Mouse (Mus musculus) intestine, postnatal 0 days (tissue): ENCODE measurements around the gene Zfp184. TPM values are rescaled to one million over a fixed set of nuclear protein-coding genes. Genes with fewer than 3 reads are reported as not detected.

Experiments used
- ATAC-seq: fragments of 200-750 bp; cut with Nextera tagmentation; 2 replicates; pipeline ENCODE4 v1.8.0; 2017; ENCODE audit warnings: mild to moderate bottlenecking, moderate TSS enrichment, moderate library complexity
- H3K27ac ChIP-seq: fragments of 300-500 bp; sonication (generic); 2 replicates; pipeline ENCODE4 v1.5.1; 2014; ENCODE audit warnings: mild to moderate bottlenecking, low read depth, low read length, moderate library complexity
- H3K27me3 ChIP-seq: fragments of 300-500 bp; sonication (generic); replicated peaks from 2 replicates; pipeline ENCODE4 v1.6.1; 2014; ENCODE audit warnings: low read length, mixed read lengths; ENCODE audit not compliant: control insufficient read depth, insufficient read depth
- H3K36me3 ChIP-seq: fragments of 300-500 bp; sonication (generic); 2 replicates; pipeline ENCODE4 v1.6.1; 2014; ENCODE audit warnings: mild to moderate bottlenecking, moderate library complexity; ENCODE audit not compliant: control insufficient read depth, insufficient read depth
- H3K4me1 ChIP-seq: fragments of 300-500 bp; sonication (generic); replicated peaks from 2 replicates; pipeline ENCODE4 v1.6.1; 2014; ENCODE audit warnings: antibody characterized with exemption, low read length, mixed read lengths; ENCODE audit not compliant: control insufficient read depth, insufficient read depth
- H3K4me2 ChIP-seq: fragments of 300-500 bp; sonication (generic); replicated peaks from 2 replicates; pipeline ENCODE4 v1.6.1; 2014; ENCODE audit warnings: low read depth, mild to moderate bottlenecking, moderate library complexity
- H3K4me3 ChIP-seq: fragments of 300-500 bp; sonication (generic); 2 replicates; pipeline ENCODE4 v1.5.1; 2014; ENCODE audit warnings: low read depth, low read length
- H3K9ac ChIP-seq: fragments of 300-500 bp; sonication (generic); 2 replicates; pipeline ENCODE4 v1.6.1; 2014; ENCODE audit warnings: mild to moderate bottlenecking, low read depth, low read length
- H3K9me3 ChIP-seq: fragments of 300-500 bp; sonication (generic); 2 replicates; pipeline ENCODE4 v1.6.1; 2016; ENCODE audit warnings: mixed run types; ENCODE audit not compliant: control insufficient read depth
- CTCF ChIP-seq: sonication (generic); IDR thresholded peaks from 2 replicates; pipeline ENCODE4 v1.5.1; 2016; ENCODE audit warnings: low read depth, mild to moderate bottlenecking, control low read depth, antibody characterized with exemption, moderate library complexity
- WGBS: fragments of 180-500 bp; shearing (Covaris S2); extraction: QIAGEN DNeasy Blood & Tissue Kit; methylation state at CpG from one replicate; pipeline ENCODE4 v1.1.7; 2014; 5-methylcytosine and 5-hydroxymethylcytosine counted together
- polyA plus RNA-seq: library from polyadenylated mRNA; unstranded; fragments of >200 nt; fragmentation: Nextera tagmentation; extraction: Ambion mirVana; gene quantifications from 2 replicates; pipeline ENCODE4 v1.2.1, GENCODE M21; 2015

Gene Zfp184
- polyA plus RNA-seq, 1 experiment from 2014 or later = 1.2 TPM

DNA sequence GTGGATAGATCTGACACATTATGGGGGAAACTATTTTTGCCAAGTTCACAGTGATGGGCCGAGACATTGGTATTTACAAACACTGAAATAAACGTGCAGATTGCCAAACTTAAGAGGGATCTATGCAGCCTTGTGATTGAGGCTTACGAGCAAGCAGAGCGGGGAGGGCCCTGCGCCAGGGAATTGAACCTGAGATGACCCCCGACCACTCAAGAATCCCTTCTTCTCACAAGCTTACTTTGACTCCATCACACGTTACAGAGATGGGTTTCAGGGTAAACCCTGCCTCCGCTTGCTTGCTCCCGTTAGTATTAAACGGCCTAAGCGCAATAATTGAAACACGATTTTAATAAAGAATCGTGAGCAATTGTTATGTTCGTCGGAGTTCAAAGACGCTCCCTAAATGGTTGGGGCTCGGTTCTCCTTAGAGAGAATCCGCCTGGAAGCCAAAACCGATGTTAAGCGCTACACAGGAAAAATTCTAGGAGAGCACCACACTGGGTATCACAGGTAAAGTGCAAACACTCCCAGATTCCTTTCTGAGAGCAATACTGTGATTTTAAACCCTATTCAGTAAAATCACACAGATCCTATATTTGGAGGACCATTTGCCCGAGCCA, 52.4 kb downstream of the Zfp184 start:
- Histone ChIP-seq H3K4me2 (peak overlapping the region; percentile 60), H3K4me1 (no peaks in the 10 kb centered on the region), H3K36me3 (no peaks in the 10 kb centered on the region), H3K9ac (no peak overlapping the region), H3K27me3 (peaks cover 76% of the 10 kb centered on the region), H3K4me3 (peak overlapping the region; percentile 37), H3K9me3 (no peaks in the 10 kb centered on the region), H3K27ac (no peak overlapping the region)
- TF ChIP-seq CTCF = no peak
- 3% methylated on average over 21 of the region's 21 CpGs for WGBS
- ATAC-seq = no peak

GRCm38 (mm10) chr13:21997821-21998220, 52.9 kb downstream of the Zfp184 start:
- Histone ChIP-seq H3K4me1 (no peaks in the 10 kb centered on the region), H3K27me3 (peaks cover 81% of the 10 kb centered on the region), H3K9ac (no peak overlapping the region), H3K4me3 (no peak overlapping the region), H3K4me2 (no peak overlapping the region), H3K36me3 (no peaks in the 10 kb centered on the region), H3K27ac (no peak overlapping the region), H3K9me3 (no peaks in the 10 kb centered on the region)
- 5% methylated on average over 4 of the region's 4 CpGs for WGBS
- ATAC-seq = no peak
- TF ChIP-seq CTCF = no peak

- 35% methylated on average over 3 of the region's 3 CpGs for WGBS
- H3K36me3 ChIP-seq = no peaks in the 10 kb centered on the region
- peaks cover 87% of the 10 kb centered on the region for H3K27me3 ChIP-seq
- TF ChIP-seq CTCF = no peak
- H3K27ac ChIP-seq = no peak overlapping the region
- no peak overlapping the region for H3K4me2 ChIP-seq
- H3K4me1 ChIP-seq = no peaks in the 10 kb centered on the region
- no peak overlapping the region for H3K9ac ChIP-seq
- no peak for ATAC-seq
- H3K4me3 ChIP-seq = no peak overlapping the region
- no peaks in the 10 kb centered on the region for H3K9me3 ChIP-seq
Observed at GRCm38 (mm10) chr13:21998412-21998811, 53.5 kb downstream of the Zfp184 start.

- no peaks in the 10 kb centered on the region for H3K36me3 ChIP-seq
- H3K9ac ChIP-seq = no peak overlapping the region
- WGBS = 49% methylated on average over 4 of the region's 4 CpGs
- H3K27me3 ChIP-seq = peaks cover 89% of the 10 kb centered on the region
- H3K4me2 ChIP-seq = no peak overlapping the region
- H3K9me3 ChIP-seq = no peaks in the 10 kb centered on the region
- no peaks in the 10 kb centered on the region for H3K4me1 ChIP-seq
- no peak overlapping the region for H3K4me3 ChIP-seq
- ATAC-seq = no peak
- H3K27ac ChIP-seq = no peak overlapping the region
- no peak for TF ChIP-seq CTCF
Observed at GRCm38 (mm10) chr13:21999147-21999546, 54.3 kb downstream of the Zfp184 start.

- H3K36me3 ChIP-seq = no peaks in the 10 kb centered on the region
- H3K27me3 ChIP-seq = peaks cover 90% of the 10 kb centered on the region
- TF ChIP-seq CTCF = no peak
- H3K4me1 ChIP-seq = no peaks in the 10 kb centered on the region
- no peak overlapping the region for H3K27ac ChIP-seq
- 68% methylated on average over 2 of the region's 2 CpGs for WGBS
- H3K4me3 ChIP-seq = no peak overlapping the region
- no peak overlapping the region for H3K4me2 ChIP-seq
- no peak for ATAC-seq
- H3K9me3 ChIP-seq = no peaks in the 10 kb centered on the region
- no peak overlapping the region for H3K9ac ChIP-seq
Observed at GRCm38 (mm10) chr13:22001346-22001745, 56.5 kb downstream of the Zfp184 start.

GRCm38 (mm10) chr13:22001823-22002222, 56.9 kb downstream of the Zfp184 start:
- no peaks in the 10 kb centered on the region for H3K36me3 ChIP-seq
- no peak overlapping the region for H3K27ac ChIP-seq
- H3K9ac ChIP-seq = no peak overlapping the region
- TF ChIP-seq CTCF = no peak
- ATAC-seq = no peak
- H3K4me3 ChIP-seq = no peak overlapping the region
- no peaks in the 10 kb centered on the region for H3K4me1 ChIP-seq
- WGBS = 32% methylated on average over 5 of the region's 5 CpGs
- H3K9me3 ChIP-seq = no peaks in the 10 kb centered on the region
- H3K27me3 ChIP-seq = peaks cover 90% of the 10 kb centered on the region
- no peak overlapping the region for H3K4me2 ChIP-seq
